Mouse (Mus musculus): ENCODE measurements around the gene Adcyap1r1. TPM values are rescaled to one million over a fixed set of nuclear protein-coding genes. Genes with fewer than 3 reads are reported as not detected.

The Adcyap1r1 gene
- polyA plus RNA-seq (2012; rRNA removed), result 68.3 and 68.9 TPM in 2 replicates

DNA sequence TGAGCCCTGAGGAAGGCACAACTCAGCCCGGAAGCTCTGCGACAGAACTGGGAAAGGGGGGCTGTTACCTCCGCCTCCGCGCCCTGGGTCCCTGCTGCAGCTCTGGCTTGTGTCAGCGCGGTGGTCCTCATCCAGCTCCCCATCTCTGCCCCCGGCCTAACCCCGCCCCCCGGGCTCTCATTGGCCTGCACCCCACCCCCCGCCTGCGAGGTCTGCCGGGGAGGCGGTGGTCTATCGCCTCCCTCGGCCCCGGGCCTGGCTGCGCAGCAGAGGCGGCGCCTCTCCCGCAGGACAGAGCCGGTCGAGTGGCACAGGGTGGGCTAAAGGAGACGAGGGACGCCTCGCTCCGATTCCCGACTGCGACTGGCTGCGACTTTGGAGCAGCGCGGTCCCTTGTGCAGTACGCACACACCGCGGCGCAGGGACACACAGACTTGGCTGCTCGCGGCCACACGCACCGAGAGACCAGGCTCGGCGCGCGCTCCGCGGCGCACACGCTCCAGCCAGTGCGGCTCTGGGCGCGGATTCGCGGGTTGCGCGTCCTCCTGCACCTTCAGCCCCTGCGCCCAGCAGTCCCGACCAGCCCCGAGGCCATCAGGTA lies at the start of gene Adcyap1r1:
Adcyap1r1 (plus strand) TSS at position 208 of the 601 bp plus-strand sequence.

Other genes starting within 250 kb of the Adcyap1r1 start
- gene Mindy4, start 248.6 kb upstream of the Adcyap1r1 start, polyA plus RNA-seq (2012; rRNA removed), result 12.8 and 13.0 TPM in 2 replicates
- gene Aqp1, start 115.5 kb upstream of the Adcyap1r1 start, polyA plus RNA-seq (2012; rRNA removed), result 8.4 and 17.1 TPM in 2 replicates
- gene Ghrhr, start 75.7 kb upstream of the Adcyap1r1 start, polyA plus RNA-seq (2012; rRNA removed), result not detected in 2 replicates
- gene Neurod6, start 229.3 kb downstream of the Adcyap1r1 start, polyA plus RNA-seq (2012; rRNA removed), result 202 and 242 TPM in 2 replicates